Mouse (Mus musculus) heart, embryonic 11.5 days (tissue): ENCODE data around the gene Vps13d. TPM values are rescaled to one million over a fixed set of nuclear protein-coding genes. Genes with fewer than 3 reads are reported as not detected.

Experiments used
- ATAC-seq: fragments of 200-750 bp; cut with Nextera tagmentation; replicated peaks from 2 replicates; pipeline ENCODE4 v1.8.0; 2017; ENCODE audit warnings: moderate library complexity; ENCODE audit not compliant: insufficient number of reproducible peaks, low FRiP score, low TSS enrichment
- H3K27ac ChIP-seq: fragments of 300-500 bp; sonication (generic); 2 replicates; pipeline ENCODE4 v1.5.1; 2014; ENCODE audit warnings: mild to moderate bottlenecking, low read depth, low read length
- H3K27me3 ChIP-seq: fragments of 300-500 bp; sonication (generic); 2 replicates; pipeline ENCODE4 v1.6.1; 2014; ENCODE audit warnings: mild to moderate bottlenecking, low read length, mixed read lengths; ENCODE audit not compliant: control insufficient read depth, insufficient read depth
- H3K36me3 ChIP-seq: fragments of 300-500 bp; sonication (generic); 2 replicates; pipeline ENCODE4 v1.6.1; 2014; ENCODE audit warnings: mild to moderate bottlenecking, low read length, moderate library complexity, mixed read lengths; ENCODE audit not compliant: control insufficient read depth, insufficient read depth
- H3K4me1 ChIP-seq: fragments of 300-500 bp; sonication (generic); 2 replicates; pipeline ENCODE4 v1.6.1; 2014; ENCODE audit warnings: low read length; ENCODE audit not compliant: control insufficient read depth, insufficient read depth
- H3K4me2 ChIP-seq: fragments of 300-500 bp; sonication (generic); 2 replicates; pipeline ENCODE4 v1.6.1; 2014; ENCODE audit warnings: mild to moderate bottlenecking, moderate library complexity
- H3K4me3 ChIP-seq: fragments of 300-500 bp; sonication (generic); 2 replicates; pipeline ENCODE4 v1.5.1; 2014; ENCODE audit warnings: low read depth, low read length
- H3K9ac ChIP-seq: fragments of 300-500 bp; sonication (generic); 2 replicates; pipeline ENCODE4 v1.6.1; 2014; ENCODE audit warnings: mild to moderate bottlenecking, low read depth, low read length, moderate library complexity
- H3K9me3 ChIP-seq: fragments of 300-500 bp; sonication (generic); replicated peaks from 2 replicates; pipeline ENCODE4 v1.6.1; 2016; ENCODE audit warnings: low read length; ENCODE audit not compliant: control insufficient read depth
- WGBS: fragments of 180-500 bp; shearing (Covaris S2); extraction: QIAGEN DNeasy Blood & Tissue Kit; methylation state at CpG from one replicate; pipeline ENCODE4 v1.1.7; 2014; ENCODE audit not compliant: insufficient replicate concordance; 5-methylcytosine and 5-hydroxymethylcytosine counted together
- polyA plus RNA-seq: library from polyadenylated mRNA; unstranded; fragments of >200 nt; fragmentation: Nextera tagmentation; extraction: Ambion mirVana; gene quantifications from 2 replicates; pipeline ENCODE4 v1.2.1, GENCODE M21; 2014

Vps13d gene
- polyA plus RNA-seq, 1 experiment from 2014 or later, result 12.0 TPM

DNA sequence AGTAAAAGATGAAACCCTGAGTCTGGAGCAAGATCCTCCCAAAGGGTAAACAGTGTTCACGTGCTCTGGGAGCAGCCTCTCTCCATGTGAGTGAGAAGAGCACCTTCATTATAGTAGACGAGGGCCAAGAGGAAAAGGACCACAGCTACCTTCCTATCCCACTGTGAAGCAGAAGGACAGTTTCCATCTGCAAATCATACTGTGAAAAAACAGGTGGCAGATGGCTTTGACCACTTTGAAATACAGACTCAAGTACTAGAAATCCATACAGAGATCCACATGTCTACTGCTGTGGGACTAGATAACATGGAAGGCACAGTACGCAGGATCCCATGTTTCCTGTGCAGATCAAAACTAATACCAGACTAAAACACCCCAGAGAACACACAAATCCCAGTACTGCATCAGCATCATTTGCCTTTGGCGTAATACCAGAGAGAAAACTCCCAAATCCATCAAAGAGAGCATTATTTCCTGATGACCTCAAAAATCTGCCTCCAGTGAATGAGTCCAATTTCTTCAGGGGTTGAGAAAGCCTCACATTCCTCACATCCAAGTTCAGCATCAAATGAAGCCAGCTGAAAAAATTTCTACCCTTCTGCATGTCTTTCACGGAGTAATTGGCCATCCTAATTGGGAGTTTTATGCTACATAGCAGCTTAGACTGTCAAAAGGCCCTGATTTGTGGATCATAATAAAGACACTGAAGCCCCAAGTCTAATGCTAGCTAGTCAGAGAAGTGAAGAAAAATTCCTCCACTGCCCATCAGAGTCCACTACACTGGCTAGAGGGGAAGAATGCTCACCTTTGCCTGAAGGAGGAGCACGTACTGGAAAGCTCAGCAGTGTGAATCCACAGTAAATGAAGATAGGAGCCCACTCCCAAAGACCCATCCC lies 92.7 kb downstream of the Vps13d start:
- Histone ChIP-seq H3K4me2 (no peak overlapping the region), H3K4me1 (no peaks in the 10 kb centered on the region), H3K4me3 (no peak overlapping the region), H3K9ac (no peak overlapping the region), H3K27ac (no peak overlapping the region), H3K27me3 (no peaks in the 10 kb centered on the region), H3K9me3 (no peaks in the 10 kb centered on the region), H3K36me3 (peaks cover 22% of the 10 kb centered on the region)
- ATAC-seq, result no peak
- WGBS, result 82% methylated on average over 6 of the region's 6 CpGs

DNA sequence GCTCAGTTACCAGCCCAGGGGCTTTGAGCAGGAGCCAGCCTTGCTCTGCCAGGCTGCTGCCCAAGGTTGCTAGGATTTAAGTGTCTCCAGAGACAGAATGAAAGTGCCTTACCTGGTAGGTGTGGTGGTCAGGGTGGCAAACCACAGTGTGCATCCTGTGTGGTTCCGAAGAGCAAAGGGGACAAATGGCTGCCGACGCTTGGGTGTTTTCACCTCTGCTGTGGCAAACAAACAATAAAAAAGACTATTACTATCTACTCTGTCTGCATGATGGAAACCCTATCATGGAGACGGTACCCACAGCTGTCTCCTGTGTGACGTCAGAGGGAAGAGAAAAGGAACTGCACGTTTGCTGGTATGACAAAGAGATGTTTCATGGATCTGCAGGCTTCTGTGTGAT lies 95.0 kb downstream of the Vps13d start:
- no peak overlapping the region for H3K4me3 ChIP-seq
- no peak overlapping the region for H3K4me2 ChIP-seq
- no peak overlapping the region for H3K9ac ChIP-seq
- H3K9me3 ChIP-seq, result no peaks in the 10 kb centered on the region
- ATAC-seq, result no peak
- 90% methylated on average over 6 of the region's 6 CpGs for WGBS
- H3K4me1 ChIP-seq, result no peaks in the 10 kb centered on the region
- H3K27me3 ChIP-seq, result no peaks in the 10 kb centered on the region
- no peak overlapping the region for H3K27ac ChIP-seq
- H3K36me3 ChIP-seq, result peaks cover 10% of the 10 kb centered on the region

DNA sequence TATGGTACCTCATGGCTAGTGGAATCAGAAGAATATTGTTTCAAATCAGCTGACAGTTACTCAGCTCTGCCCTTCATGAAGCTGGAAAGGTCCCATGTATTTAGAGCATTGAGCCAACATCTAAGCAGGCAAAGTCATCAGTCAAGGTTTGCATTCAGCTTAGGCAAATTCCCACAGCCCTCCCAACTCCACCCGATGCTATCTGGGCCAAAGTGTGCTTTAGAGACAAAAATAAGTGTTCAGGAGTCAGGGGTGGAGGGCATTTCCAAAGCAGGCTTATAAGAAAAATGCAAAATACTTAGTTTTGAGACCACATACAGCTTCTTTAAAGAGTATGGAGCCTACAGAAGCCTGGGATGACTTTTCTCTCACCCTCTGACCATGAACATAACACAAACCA lies 95.5 kb downstream of the Vps13d start:
- no peak overlapping the region for H3K4me2 ChIP-seq
- H3K9ac ChIP-seq, result no peak overlapping the region
- peaks cover 10% of the 10 kb centered on the region for H3K36me3 ChIP-seq
- no peak overlapping the region for H3K4me3 ChIP-seq
- H3K9me3 ChIP-seq, result no peaks in the 10 kb centered on the region
- H3K4me1 ChIP-seq, result no peaks in the 10 kb centered on the region
- WGBS, result 89% methylated on average over 1 of the region's 1 CpGs
- no peaks in the 10 kb centered on the region for H3K27me3 ChIP-seq
- no peak for ATAC-seq
- H3K27ac ChIP-seq, result no peak overlapping the region

DNA sequence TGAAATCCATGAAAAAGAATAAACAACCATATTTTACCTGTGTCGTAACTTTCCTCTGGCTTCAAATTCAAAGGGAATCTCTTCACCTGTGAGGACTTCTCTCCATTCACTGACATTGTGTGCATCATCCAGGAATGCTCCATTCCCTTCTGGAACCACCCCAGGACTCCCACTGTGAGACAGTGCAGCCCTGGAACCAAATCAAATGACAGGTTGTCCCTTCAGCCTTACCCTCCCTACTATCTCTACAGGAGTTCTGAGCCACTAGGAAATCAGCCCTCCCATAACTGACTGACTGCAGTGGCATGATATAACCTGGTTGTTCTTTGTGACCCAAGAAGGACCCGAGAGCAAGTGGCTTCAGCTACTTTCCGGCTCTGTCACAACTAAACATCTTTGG lies 96.8 kb downstream of the Vps13d start:
- H3K27ac ChIP-seq, result no peak overlapping the region
- WGBS, result 87% methylated on average over 3 of the region's 3 CpGs
- no peak for ATAC-seq
- H3K36me3 ChIP-seq, result peaks cover 13% of the 10 kb centered on the region
- no peak overlapping the region for H3K4me3 ChIP-seq
- no peak overlapping the region for H3K9ac ChIP-seq
- H3K4me2 ChIP-seq, result no peak overlapping the region
- no peaks in the 10 kb centered on the region for H3K4me1 ChIP-seq
- no peaks in the 10 kb centered on the region for H3K27me3 ChIP-seq
- no peaks in the 10 kb centered on the region for H3K9me3 ChIP-seq

DNA sequence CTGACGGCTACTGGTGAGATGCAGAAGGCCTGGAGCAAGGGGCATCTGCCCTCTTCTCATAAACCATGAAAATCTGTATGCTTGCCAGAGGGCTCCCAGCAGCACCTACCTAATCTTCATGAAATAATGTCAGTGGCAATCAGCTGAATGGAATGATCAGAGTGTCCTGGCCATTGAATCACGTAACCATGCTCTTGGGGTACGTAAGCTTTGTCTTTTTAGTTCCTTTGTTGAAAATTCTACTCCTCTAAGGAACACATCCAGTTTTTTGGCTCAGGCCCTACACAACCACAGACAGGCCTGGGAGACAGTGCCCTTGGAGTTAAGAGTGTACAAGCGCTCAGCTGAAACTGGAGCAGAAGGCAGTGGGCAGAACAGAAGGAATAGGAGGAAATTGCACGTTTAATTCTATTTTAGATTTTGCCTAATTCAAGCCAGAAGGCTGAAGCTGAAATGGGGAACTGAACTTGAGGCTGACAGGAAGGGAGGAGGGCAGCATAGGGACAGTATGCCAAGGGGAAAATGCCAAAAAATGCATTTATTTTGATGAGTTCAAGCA lies 98.2 kb downstream of the Vps13d start:
- no peak overlapping the region for H3K27ac ChIP-seq
- H3K36me3 ChIP-seq, result peaks cover 14% of the 10 kb centered on the region
- no peak overlapping the region for H3K9ac ChIP-seq
- H3K4me2 ChIP-seq, result no peak overlapping the region
- no peak for ATAC-seq
- H3K27me3 ChIP-seq, result no peaks in the 10 kb centered on the region
- H3K4me1 ChIP-seq, result no peaks in the 10 kb centered on the region
- no peak overlapping the region for H3K4me3 ChIP-seq
- 82% methylated on average over 5 of the region's 5 CpGs for WGBS
- no peaks in the 10 kb centered on the region for H3K9me3 ChIP-seq

DNA sequence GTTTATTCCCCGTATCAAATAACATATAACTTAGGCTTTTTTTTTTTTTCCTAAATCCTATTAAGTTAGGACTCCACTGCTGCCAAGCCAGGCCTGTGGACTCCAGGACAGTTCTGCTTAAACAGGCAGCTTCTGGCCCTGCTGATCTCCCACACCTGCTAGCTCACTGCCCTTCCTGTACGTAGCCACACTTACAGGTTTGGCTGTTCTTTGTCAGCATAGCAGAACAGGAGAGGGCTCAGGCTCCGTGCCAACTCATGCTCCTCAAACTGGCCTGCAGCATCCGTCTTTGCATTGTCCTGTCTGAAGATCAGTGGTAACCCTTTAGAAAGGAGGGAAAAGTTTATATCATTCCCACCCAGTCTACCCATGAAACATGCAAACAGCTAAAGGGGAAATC lies 108.3 kb downstream of the Vps13d start:
- Histone ChIP-seq H3K27me3 (no peaks in the 10 kb centered on the region), H3K36me3 (peaks cover 16% of the 10 kb centered on the region), H3K4me3 (no peak overlapping the region), H3K9ac (no peak overlapping the region), H3K4me2 (no peak overlapping the region), H3K4me1 (0 out of 2 replicates have a peak, but pooled peaks cover 3% of the 10 kb centered on the region), H3K27ac (no peak overlapping the region), H3K9me3 (no peaks in the 10 kb centered on the region)
- ATAC-seq, result no peak
- 90% methylated on average over 4 of the region's 4 CpGs for WGBS

DNA sequence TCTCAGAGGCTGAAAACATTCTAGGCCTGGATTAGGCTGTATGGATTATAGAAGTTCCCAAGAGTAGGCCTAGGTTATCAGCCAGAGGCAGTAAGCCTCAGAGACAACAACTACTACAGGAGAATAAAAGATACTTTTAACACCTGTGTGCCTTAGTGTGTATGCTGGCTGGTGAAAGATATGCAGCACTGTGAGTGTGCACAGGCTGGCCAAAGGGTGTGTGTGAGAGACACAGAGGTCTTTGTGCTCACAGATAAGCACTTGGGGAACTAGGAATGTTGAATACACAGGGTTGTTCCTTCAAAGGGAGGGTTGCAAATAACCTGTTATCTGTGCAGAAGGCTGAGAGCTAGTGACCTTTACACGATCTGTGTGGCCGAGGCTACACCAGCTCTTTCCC lies 115.5 kb downstream of the Vps13d start:
- no peak overlapping the region for H3K9ac ChIP-seq
- H3K36me3 ChIP-seq, result peaks cover 27% of the 10 kb centered on the region
- H3K9me3 ChIP-seq, result no peaks in the 10 kb centered on the region
- H3K27me3 ChIP-seq, result no peaks in the 10 kb centered on the region
- no peak overlapping the region for H3K4me3 ChIP-seq
- H3K27ac ChIP-seq, result no peak overlapping the region
- 0 out of 2 replicates have a peak, but pooled peaks cover 3% of the 10 kb centered on the region for H3K4me1 ChIP-seq
- no peak overlapping the region for H3K4me2 ChIP-seq
- WGBS, result 45% methylated on average over 2 of the region's 2 CpGs
- no peak for ATAC-seq

DNA sequence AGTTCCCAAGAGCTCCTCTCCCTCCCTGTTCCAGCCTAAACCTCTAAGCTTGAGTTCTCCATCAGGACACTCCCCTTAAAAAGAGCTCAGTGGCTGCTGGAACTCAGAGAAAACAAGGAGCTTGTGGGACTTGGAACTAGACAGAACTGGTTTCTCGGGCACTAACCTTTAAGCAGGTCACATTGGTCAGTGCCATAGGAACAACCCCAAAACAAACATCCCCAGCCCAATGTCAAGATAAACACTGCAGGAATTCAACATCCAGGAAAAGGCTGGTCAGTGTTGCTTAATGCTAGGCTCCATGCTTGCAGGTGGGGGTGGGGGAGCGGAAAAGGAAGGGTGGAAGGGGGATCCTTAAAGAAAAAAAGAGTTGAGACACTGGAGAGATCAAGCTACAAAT lies 120.5 kb downstream of the Vps13d start:
- no peak overlapping the region for H3K9ac ChIP-seq
- 71% methylated on average over 2 of the region's 2 CpGs for WGBS
- no peak overlapping the region for H3K4me3 ChIP-seq
- no peak overlapping the region for H3K4me2 ChIP-seq
- H3K27ac ChIP-seq, result no peak overlapping the region
- H3K4me1 ChIP-seq, result no peaks in the 10 kb centered on the region
- no peaks in the 10 kb centered on the region for H3K27me3 ChIP-seq
- no peak for ATAC-seq
- H3K9me3 ChIP-seq, result no peaks in the 10 kb centered on the region
- H3K36me3 ChIP-seq, result peaks cover 36% of the 10 kb centered on the region

DNA sequence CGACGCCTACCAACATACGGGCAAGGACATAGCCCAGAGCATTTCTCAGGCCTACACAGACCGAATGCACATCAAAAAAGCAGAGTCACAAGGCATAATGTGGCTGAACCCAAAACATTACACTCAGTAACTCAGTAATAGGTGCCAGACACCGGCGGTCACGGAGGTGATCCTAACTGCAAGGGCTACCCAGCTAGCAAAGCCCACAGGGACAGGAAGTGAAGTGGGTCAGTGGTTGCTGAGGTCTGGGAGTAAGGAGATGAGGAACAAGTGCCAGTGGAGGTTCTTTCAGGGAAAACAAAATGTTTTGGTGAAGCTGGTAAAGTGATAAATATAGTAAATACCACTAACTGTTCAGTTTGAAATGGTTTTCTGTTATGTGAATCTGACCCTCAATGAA lies 121.1 kb downstream of the Vps13d start:
- Histone ChIP-seq H3K27me3 (no peaks in the 10 kb centered on the region), H3K36me3 (peaks cover 34% of the 10 kb centered on the region)
- WGBS, result 89% methylated on average over 7 of the region's 7 CpGs

More for the DNA sequence above, 121.1 kb downstream of the Vps13d start:
- Histone ChIP-seq H3K27ac (no peak overlapping the region), H3K9me3 (no peaks in the 10 kb centered on the region), H3K4me3 (no peak overlapping the region), H3K4me2 (no peak overlapping the region), H3K4me1 (no peaks in the 10 kb centered on the region), H3K9ac (no peak overlapping the region)
- no peak for ATAC-seq
